Mouse (Mus musculus) hindbrain, embryonic 12.5 days (tissue): ENCODE data around the gene Tigd4. TPM values are rescaled to one million over a fixed set of nuclear protein-coding genes. Genes with fewer than 3 reads are reported as not detected.
A peak's percentile ranks its signal among the peaks of the same experiment; 100 is the strongest.
"Not testable (repeated sequence)": the region's sequence is repeated elsewhere in the genome, so short reads cannot be mapped to it uniquely, and the experiment has no call there.

Experiments used
- ATAC-seq: fragments of 200-750 bp; cut with Nextera tagmentation; 2 replicates; pipeline ENCODE4 v1.8.0; 2017; ENCODE audit warnings: moderate TSS enrichment; ENCODE audit not compliant: low FRiP score
- H3K27ac ChIP-seq: fragments of 300-500 bp; sonication (generic); 2 replicates; pipeline ENCODE4 v1.5.1; 2016; ENCODE audit warnings: mild to moderate bottlenecking
- H3K27me3 ChIP-seq: fragments of 300-500 bp; sonication (generic); 2 replicates; pipeline ENCODE4 v1.6.1; 2016; ENCODE audit warnings: mild to moderate bottlenecking
- H3K36me3 ChIP-seq: fragments of 300-500 bp; sonication (generic); 2 replicates; pipeline ENCODE4 v1.6.1; 2016; ENCODE audit warnings: mild to moderate bottlenecking
- H3K4me1 ChIP-seq: fragments of 300-500 bp; sonication (generic); 2 replicates; pipeline ENCODE4 v1.6.1; 2016
- H3K4me2 ChIP-seq: fragments of 300-500 bp; sonication (generic); replicated peaks from 2 replicates; pipeline ENCODE4 v1.6.1; 2016; ENCODE audit warnings: mild to moderate bottlenecking
- H3K4me3 ChIP-seq: fragments of 300-500 bp; sonication (generic); 2 replicates; pipeline ENCODE4 v1.5.1; 2016; ENCODE audit warnings: mild to moderate bottlenecking
- H3K9ac ChIP-seq: fragments of 300-500 bp; sonication (generic); 2 replicates; pipeline ENCODE4 v1.6.1; 2016; ENCODE audit warnings: mild to moderate bottlenecking, moderate library complexity
- H3K9me3 ChIP-seq: fragments of 300-500 bp; sonication (generic); replicated peaks from 2 replicates; pipeline ENCODE4 v1.6.1; 2016; ENCODE audit warnings: mild to moderate bottlenecking
- WGBS: fragments of 180-500 bp; shearing (Covaris S2); methylation state at CpG from one replicate; pipeline ENCODE4 v1.1.7; 2016; 5-methylcytosine and 5-hydroxymethylcytosine counted together
- polyA plus RNA-seq: library from polyadenylated mRNA; unstranded; fragments of >200 nt; fragmentation: Nextera tagmentation; extraction: Ambion mirVana; gene quantifications from 2 replicates; pipeline ENCODE4 v1.2.1, GENCODE M21; 2016

Gene Tigd4
- polyA plus RNA-seq: 0.20 TPM in 1 of 2 replicates, not detected in the other

DNA sequence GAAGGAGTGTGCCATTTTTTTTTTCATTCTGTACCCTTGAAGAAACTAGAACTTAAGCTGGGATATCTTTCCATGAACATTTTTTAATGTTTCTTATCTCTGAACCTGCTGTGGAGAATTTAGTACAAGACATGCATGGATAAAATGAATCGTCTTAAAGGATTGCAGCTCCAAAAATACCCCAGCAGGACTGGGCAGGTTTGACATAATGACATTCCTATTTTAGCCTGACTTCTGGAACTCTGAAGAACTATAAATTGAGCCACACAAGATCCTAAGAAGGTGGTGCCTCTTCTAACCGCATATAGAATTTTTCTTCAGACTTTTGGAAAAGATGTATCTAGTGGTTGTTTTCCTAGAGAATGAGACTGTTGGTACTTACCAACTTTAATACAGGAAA lies at the start of gene Tigd4:
Tigd4 (plus strand) TSS at position 301 of the 400 bp plus-strand sequence.
- no peaks in the 10 kb centered on the region for H3K9me3 ChIP-seq
- no peak within 1 kb of the TSS for H3K27ac ChIP-seq
- no peak for ATAC-seq
- 89% methylated on average over 2 of the region's 2 CpGs for WGBS
- no peak within 1 kb of the TSS for H3K4me3 ChIP-seq
- H3K4me1 ChIP-seq: 0 out of 2 replicates have a peak, but pooled peaks cover 3% of the 10 kb centered on the region
- no peaks in the 10 kb centered on the region for H3K27me3 ChIP-seq
- H3K9ac ChIP-seq: no peak within 1 kb of the TSS
- H3K4me2 ChIP-seq: no peak within 1 kb of the TSS
- no peaks in the 10 kb centered on the region for H3K36me3 ChIP-seq

DNA sequence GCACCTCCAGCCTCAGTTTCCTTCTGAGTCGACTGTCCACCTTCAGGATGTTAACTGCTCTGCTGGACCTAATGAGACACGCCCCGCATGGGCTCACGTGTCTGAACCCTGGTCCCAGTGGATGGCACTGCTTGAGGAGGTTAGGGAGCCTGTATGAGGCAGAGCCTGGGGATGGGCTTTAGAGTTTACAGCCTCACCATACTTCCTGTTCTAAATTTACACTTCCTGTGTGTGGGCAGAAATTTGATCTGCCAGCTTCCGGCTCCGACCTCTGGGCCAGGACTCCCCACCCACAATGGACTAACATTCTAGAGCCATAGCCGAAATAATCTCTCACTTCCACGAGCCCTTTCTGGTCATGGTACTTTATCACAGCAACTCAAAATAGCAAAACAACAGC lies 46.2 kb upstream of the Tigd4 start:
- no peaks in the 10 kb centered on the region for H3K36me3 ChIP-seq
- H3K4me3 ChIP-seq: no peak overlapping the region
- ATAC-seq: no peak
- 68% methylated on average over 8 of the region's 8 CpGs for WGBS
- no peak overlapping the region for H3K4me2 ChIP-seq
- no peak overlapping the region for H3K27ac ChIP-seq
- H3K27me3 ChIP-seq: no peaks in the 10 kb centered on the region
- no peaks in the 10 kb centered on the region for H3K9me3 ChIP-seq
- no peak overlapping the region for H3K9ac ChIP-seq
- H3K4me1 ChIP-seq: no peaks in the 10 kb centered on the region

DNA sequence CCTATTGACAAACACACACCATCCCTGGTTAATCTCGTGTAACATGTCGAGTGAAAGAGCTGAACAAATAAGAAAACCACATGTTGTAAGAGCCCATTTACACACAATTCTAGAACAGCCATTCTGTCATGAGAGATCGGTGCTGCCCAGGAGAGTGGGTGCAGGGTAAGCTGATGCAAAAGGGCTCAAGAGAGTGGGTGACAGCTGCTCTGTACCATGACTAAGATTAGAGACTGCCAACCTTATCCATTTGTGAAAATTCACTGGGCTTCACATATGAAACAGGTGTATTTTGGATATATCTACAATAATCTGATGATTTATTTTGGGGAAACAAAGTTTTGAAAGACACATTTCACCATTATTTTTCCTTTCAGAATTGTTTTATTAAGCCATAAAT lies 37.6 kb upstream of the Tigd4 start:
- WGBS: 89% methylated on average over 3 of the region's 3 CpGs
- Histone ChIP-seq H3K36me3 (no peaks in the 10 kb centered on the region), H3K9ac (no peak overlapping the region), H3K4me1 (peaks cover 2% of the 10 kb centered on the region; the same call in 1 of the 2 replicates), H3K27me3 (no peaks in the 10 kb centered on the region), H3K9me3 (no peaks in the 10 kb centered on the region), H3K27ac (no peak overlapping the region), H3K4me2 (no peak overlapping the region), H3K4me3 (no peak overlapping the region)
- no peak for ATAC-seq

DNA sequence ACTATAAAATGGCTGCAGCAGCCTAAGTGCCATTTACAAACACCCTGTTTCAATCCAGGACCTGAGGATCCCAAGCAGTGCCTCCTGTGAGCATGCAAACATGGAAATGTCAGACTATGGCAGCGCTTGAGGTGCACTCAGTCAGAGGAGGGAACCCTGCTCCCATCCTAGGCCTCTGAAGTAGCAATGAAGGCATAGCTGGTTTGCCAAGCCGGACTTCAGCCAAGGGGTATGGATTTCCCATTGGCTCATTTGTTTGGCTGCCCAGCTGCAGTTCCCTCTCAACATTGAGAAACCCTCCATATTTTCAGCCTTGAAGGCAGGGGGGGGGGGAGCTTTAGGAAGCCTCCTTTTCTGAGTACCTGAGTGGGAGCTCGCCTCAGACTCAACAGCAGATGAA lies 35.1 kb upstream of the Tigd4 start:
- H3K4me3 ChIP-seq: no peak overlapping the region
- H3K27me3 ChIP-seq: no peaks in the 10 kb centered on the region
- no peak for ATAC-seq
- 96% methylated on average over 3 of the region's 3 CpGs for WGBS
- H3K27ac ChIP-seq: no peak overlapping the region
- H3K4me2 ChIP-seq: no peak overlapping the region
- H3K4me1 ChIP-seq: peaks cover 2% of the 10 kb centered on the region; the same call in 1 of the 2 replicates
- H3K9me3 ChIP-seq: no peaks in the 10 kb centered on the region
- H3K9ac ChIP-seq: no peak overlapping the region
- H3K36me3 ChIP-seq: no peaks in the 10 kb centered on the region

DNA sequence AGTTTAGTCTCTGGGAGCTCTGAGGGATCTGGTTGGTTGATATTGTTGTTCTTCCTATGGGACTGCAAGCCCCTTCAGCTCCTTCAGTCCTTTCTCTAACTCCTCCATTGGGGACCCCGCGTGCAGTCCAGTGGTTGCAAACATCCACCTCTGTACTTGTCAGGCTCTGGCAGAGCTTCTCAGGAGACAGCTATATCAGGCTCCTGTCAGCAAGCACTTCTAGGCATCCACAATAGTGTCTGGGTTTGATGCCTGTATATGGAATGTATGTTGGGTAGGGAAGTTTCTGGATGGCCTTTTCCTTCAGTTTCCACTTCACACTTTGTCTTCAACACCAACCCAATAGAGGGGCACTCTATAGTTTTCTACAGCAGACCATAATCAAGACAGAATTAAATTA lies 30.5 kb upstream of the Tigd4 start:
- H3K9me3 ChIP-seq, H3K9ac ChIP-seq, H3K27me3 ChIP-seq, H3K27ac ChIP-seq, ATAC-seq, H3K4me2 ChIP-seq, H3K4me3 ChIP-seq, H3K4me1 ChIP-seq, H3K36me3 ChIP-seq: not testable (repeated sequence)
- 91% methylated on average over 2 of the region's 2 CpGs for WGBS

DNA sequence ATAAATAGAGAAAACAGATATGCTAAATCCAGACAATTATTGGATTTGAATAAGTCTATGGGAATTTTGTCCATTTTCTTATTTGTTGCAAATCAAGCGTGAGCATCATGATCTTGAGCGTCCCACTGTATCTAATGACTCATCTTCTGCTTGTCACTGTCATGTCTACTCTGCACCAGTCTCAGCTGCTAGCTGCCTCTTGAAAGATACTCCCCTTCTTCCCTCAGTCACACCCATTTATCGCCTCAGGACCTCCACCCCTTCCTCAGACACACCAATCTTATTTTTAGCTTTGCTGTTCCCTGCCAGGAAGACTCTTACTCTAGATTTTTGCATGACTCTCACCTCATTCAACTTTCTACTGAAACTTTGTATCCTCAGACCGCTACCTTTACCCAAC lies 30.0 kb upstream of the Tigd4 start:
- Histone ChIP-seq H3K4me3 (no peak overlapping the region), H3K27ac (no peak overlapping the region), H3K36me3 (no peaks in the 10 kb centered on the region), H3K4me2 (no peak overlapping the region), H3K9me3 (no peaks in the 10 kb centered on the region), H3K9ac (no peak overlapping the region), H3K27me3 (no peaks in the 10 kb centered on the region), H3K4me1 (no peaks in the 10 kb centered on the region)
- 93% methylated on average over 4 of the region's 4 CpGs for WGBS
- ATAC-seq: no peak

DNA sequence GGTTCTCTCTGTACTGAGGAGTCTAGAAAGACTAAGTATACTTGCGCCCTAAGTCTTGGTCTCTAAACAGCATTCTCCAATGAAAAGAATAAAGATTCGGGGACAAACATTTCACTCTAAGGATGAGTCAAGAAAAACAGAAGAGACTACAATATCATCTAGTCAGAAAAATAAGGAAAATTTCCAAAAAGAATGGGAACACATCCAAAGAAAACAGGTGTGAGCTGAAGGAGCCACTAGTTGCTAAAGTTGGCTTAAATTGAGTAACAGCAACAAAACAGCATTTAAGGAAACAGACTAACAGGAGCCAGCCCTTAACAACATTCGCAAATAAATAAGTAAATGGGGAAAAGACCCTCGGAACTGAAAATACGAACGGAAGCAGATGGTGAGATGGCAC lies 24.8 kb upstream of the Tigd4 start:
- ATAC-seq: no peak

DNA sequence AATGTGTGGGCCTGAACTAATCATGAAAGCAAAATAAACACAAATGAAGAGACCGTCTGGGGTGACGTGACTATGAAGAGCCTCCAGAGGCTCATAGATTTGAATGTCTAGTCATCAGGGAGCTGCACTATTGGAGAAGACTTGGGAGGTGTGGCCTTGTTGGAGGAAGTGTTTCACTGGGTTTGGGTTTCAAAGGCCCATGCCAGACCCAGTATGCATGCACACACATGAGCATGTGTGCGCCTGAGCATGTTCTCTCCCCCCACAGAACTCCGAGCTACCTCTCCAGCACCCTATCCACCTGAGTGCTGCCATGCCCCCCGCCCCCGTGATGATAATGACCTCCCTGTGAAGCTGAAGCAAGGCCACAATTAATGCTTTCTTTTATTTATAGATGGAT lies 23.8 kb upstream of the Tigd4 start:
- Histone ChIP-seq H3K36me3 (0 out of 2 replicates have a peak, but pooled peaks cover 2% of the 10 kb centered on the region), H3K9me3 (no peaks in the 10 kb centered on the region), H3K4me1 (no peaks in the 10 kb centered on the region; the same call in 1 of the 2 replicates), H3K4me2 (no peak overlapping the region), H3K27me3 (no peaks in the 10 kb centered on the region), H3K27ac (no peak overlapping the region), H3K9ac (no peak overlapping the region), H3K4me3 (no peak overlapping the region)
- 74% methylated on average over 6 of the region's 6 CpGs for WGBS
- ATAC-seq: no peak

More for the DNA sequence above, 24.8 kb upstream of the Tigd4 start:
- no peaks in the 10 kb centered on the region for H3K27me3 ChIP-seq
- 0 out of 2 replicates have a peak, but pooled peaks cover 2% of the 10 kb centered on the region for H3K36me3 ChIP-seq
- 96% methylated on average over 6 of the region's 6 CpGs for WGBS
- no peaks in the 10 kb centered on the region; the same call in 1 of the 2 replicates for H3K4me1 ChIP-seq
- H3K27ac ChIP-seq: no peak overlapping the region
- no peak overlapping the region for H3K9ac ChIP-seq
- no peak overlapping the region for H3K4me3 ChIP-seq
- H3K4me2 ChIP-seq: no peak overlapping the region
- no peaks in the 10 kb centered on the region for H3K9me3 ChIP-seq

DNA sequence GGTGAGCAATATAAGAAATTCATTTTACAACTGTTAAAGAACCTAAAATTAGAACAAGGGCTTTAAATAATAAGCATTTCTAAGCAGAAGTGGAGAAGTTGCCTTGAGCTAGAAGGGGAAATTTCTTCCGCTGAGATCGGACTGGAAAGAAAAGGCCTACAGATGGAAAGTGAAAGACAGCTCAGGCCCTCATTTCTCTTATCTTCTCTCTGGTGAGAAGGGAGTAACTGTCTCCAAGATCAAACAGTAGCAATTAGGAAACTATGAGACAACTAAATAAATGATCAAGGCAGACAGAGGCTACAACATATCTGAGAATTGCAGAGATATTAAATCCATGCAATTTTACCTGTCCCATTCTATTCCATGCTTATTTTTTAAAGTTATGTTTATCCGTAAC lies 22.9 kb upstream of the Tigd4 start:
- no peak for ATAC-seq
- no peak overlapping the region for H3K27ac ChIP-seq
- WGBS: 89% methylated on average over 3 of the region's 3 CpGs
- 0 out of 2 replicates have a peak, but pooled peaks cover 2% of the 10 kb centered on the region for H3K36me3 ChIP-seq
- H3K9ac ChIP-seq: no peak overlapping the region
- no peak overlapping the region for H3K4me2 ChIP-seq
- H3K4me1 ChIP-seq: no peaks in the 10 kb centered on the region; the same call in 1 of the 2 replicates
- H3K4me3 ChIP-seq: no peak overlapping the region
- H3K27me3 ChIP-seq: no peaks in the 10 kb centered on the region
- H3K9me3 ChIP-seq: no peaks in the 10 kb centered on the region

DNA sequence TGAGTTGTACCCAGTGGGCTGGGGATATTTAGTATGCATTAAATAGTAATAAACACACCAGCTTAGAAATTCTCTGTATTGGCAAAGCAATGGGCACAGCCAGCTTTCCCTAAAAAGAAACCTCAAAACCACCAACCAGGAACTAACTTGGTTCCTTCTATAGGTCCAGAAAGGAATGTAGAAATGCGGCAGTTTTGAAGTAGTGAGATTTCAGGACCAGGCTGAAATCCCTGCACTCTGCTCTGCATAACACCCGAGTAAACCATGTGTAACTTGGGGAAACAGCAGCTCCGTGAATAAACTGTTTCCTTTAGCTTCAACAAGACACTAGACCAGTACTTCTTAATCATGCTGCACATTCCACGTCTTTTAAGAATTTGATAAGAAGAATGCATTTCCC lies 12.7 kb upstream of the Tigd4 start:
- Histone ChIP-seq H3K9ac (0 out of 2 replicates have a peak overlapping the region, but pooled peaks have one; percentile 84), H3K4me3 (no peak overlapping the region)

DNA sequence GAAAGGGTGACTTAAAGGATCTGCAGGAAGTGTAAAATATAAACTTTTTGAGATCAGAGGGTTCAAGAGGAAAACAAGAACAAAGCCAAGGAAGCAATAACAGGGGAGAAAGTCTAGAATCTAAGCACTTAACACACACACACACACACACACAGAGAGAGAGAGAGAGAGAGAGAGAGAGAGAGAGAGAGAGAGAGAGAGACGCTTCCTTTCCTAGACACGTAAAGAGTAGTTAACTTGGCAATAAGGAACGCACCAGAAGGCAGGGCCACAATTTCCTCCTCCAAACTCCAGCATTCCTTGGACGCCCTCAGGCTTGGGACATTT lies 11.7 kb upstream of the Tigd4 start:
- peak overlapping the region; percentile 84 for H3K9ac ChIP-seq
- H3K4me1 ChIP-seq: peaks cover 23% of the 10 kb centered on the region
- peak overlapping the region; percentile 78 for H3K4me3 ChIP-seq
- peak overlapping the region; percentile 90 for H3K27ac ChIP-seq
- peak overlapping the region; percentile 87 for H3K4me2 ChIP-seq
- 0% methylated on average over 4 of the region's 4 CpGs for WGBS
- H3K36me3 ChIP-seq: no peaks in the 10 kb centered on the region
- H3K9me3 ChIP-seq: no peaks in the 10 kb centered on the region
- H3K27me3 ChIP-seq: no peaks in the 10 kb centered on the region
- ATAC-seq: no peak

More for the DNA sequence above, 12.7 kb upstream of the Tigd4 start:
- H3K9me3 ChIP-seq: no peaks in the 10 kb centered on the region
- H3K36me3 ChIP-seq: no peaks in the 10 kb centered on the region
- WGBS: 66% methylated on average over 4 of the region's 4 CpGs
- H3K4me2 ChIP-seq: peak overlapping the region; percentile 87
- H3K27me3 ChIP-seq: no peaks in the 10 kb centered on the region
- H3K4me1 ChIP-seq: peaks cover 23% of the 10 kb centered on the region
- H3K27ac ChIP-seq: no peak overlapping the region
- ATAC-seq: no peak

DNA sequence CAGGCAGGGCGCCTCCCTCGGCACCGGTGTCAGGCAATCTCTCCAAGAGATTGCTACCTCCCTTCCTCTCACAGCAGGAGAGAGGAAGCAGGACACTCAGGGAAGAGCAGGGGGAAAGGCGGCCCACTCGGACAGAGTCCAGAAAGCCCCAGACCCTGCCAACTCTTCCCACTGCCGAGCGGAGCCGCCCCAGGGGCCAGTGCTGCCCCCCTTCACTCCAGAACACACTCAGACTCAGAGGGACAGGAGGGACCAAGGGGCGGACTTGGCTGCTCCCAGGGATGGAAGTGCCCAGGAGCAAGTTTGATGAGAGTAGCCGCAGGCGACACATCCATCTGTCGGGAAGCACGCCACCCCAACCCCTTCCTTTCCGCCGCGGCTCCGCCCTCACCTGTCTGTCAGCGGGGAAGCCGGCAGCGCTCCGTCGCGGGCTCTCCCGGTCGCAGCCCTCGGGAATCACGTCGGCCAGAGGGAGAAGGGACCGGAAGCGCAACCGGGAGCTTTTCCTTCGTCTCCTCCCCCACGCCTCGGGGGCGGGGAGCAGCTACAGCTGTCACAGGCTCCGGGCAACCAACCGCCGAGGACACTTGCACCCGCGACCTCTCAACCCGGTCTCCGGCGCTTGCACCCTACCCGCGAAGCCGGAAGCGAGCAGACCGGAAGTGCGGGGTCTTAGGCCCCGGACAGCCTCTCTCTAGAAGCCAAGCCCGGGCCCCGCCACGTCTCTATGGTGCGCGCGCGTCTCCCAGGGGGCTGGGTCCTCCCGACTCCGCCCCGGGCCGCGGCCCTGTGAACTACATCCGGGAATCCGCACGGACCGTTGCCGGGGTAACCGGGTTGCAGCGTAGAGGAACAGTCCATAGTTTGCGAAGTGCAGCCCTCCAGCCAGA lies 11.1 kb upstream of the Tigd4 start, which contains the start of gene Arfip1:
Arfip1 (minus strand) TSS at position 603 of the 890 bp plus-strand sequence.
- H3K4me1 ChIP-seq: peaks cover 23% of the 10 kb centered on the region
- H3K9ac ChIP-seq: peak within 1 kb of the TSS; percentile 84
- H3K4me2 ChIP-seq: peak within 1 kb of the TSS; percentile 87
- peak within 1 kb of the TSS; percentile 78 for H3K4me3 ChIP-seq
- no peaks in the 10 kb centered on the region for H3K36me3 ChIP-seq
- ATAC-seq: peak; percentile 99
- peak within 1 kb of the TSS; percentile 90 for H3K27ac ChIP-seq
- H3K9me3 ChIP-seq: no peaks in the 10 kb centered on the region
- WGBS: under 1% methylated on average over 66 of the region's 70 CpGs
- H3K27me3 ChIP-seq: no peaks in the 10 kb centered on the region

DNA sequence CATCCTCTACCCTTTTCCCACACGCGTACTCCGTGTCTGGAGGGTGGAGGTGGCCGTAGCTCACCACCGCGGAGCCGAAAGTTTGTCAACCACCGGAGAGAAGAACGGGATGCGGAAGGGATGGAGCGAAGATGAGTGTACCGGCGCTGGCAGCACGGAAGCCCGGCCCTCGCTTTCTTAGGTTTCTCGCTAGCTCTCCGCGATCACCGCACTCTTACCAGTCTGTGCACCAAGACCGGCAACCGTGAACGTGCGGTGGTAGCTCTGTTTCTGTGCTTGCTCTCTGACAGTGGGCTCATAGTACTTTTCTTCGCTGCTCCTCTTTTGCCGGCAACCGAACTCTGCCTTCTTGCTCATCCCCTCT lies 10.5 kb upstream of the Tigd4 start:
- Histone ChIP-seq H3K9ac (peak overlapping the region; percentile 84), H3K4me1 (peaks cover 23% of the 10 kb centered on the region), H3K4me2 (peak overlapping the region; percentile 87), H3K27me3 (no peaks in the 10 kb centered on the region), H3K4me3 (peak overlapping the region; percentile 78), H3K27ac (peak overlapping the region; percentile 90), H3K36me3 (no peaks in the 10 kb centered on the region), H3K9me3 (no peaks in the 10 kb centered on the region)
- WGBS: under 1% methylated on average over 27 of the region's 27 CpGs
- no peak; the same call in none of the 2 replicates for ATAC-seq
